Mouse (Mus musculus) E14TG2a.4 (cell line): ENCODE results near the gene Capn1.

ENCODE experiments used
- CTCF ChIP-seq: conservative IDR thresholded peaks from 2 replicates; pipeline ENCODE4 v1.5.1; 2014; ENCODE audit warnings: low read length
- NANOG ChIP-seq: IDR thresholded peaks from 2 replicates; pipeline ENCODE4 v1.6.1; 2014; ENCODE audit warnings: borderline replicate concordance, low read length, mixed read lengths
- POU5F1 ChIP-seq: IDR thresholded peaks from 2 replicates; pipeline ENCODE4 v1.6.1; 2014; ENCODE audit warnings: low read length, borderline replicate concordance

DNA sequence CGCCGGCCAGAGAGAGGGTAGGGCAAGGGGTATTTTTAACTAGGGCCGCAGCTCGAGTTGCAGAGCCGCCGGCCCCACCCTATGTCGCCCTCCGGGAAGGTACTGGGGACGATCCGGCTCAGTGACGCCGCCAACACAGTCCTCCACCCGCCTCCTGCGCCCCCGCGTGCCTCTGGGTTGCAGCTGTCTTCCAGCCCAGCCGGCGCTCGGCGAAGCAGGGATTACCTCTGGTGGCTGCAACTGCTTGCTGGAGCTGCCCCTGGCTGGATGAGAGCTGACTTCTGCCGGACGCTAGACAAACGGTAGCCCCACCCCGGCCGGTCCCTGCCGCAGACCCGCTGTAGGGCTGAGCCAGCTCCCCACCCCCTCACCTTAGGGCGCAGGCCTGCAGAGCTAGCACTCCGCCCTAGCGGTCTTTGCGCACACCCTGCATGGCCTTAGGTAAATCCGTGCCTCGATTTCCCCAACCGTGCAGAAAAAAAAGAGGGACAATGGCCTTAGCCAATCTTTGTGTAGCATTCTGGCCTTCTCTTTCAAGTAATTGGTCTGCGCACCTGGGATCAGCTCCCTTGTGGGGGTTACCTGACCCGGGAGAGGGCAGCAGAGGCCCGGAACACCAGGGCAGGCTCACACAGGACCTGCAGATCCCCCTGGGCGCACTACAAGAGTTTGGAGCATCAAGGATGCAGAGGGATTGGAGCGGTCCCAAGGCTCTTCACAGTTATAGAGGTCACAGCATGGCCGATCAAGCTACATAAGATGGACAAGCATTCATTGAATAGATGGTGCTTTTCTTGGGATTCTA is at the start of gene Capn1:
- TF ChIP-seq CTCF: peak; percentile 7; the same call in 1 of the 2 replicates
- TF ChIP-seq NANOG: no peak
- no peak for TF ChIP-seq POU5F1
